Mouse (Mus musculus) embryonic facial prominence, embryonic 15.5 days (tissue): ENCODE measurements around the gene Clpb. TPM values are rescaled to one million over a fixed set of nuclear protein-coding genes. Genes with fewer than 3 reads are reported as not detected.

Experiments
- ATAC-seq: fragments of 200-750 bp; cut with Nextera tagmentation; 2 replicates; pipeline ENCODE4 v1.8.0; 2017; ENCODE audit warnings: low read depth, moderate TSS enrichment; ENCODE audit not compliant: insufficient number of reproducible peaks, low FRiP score, low TSS enrichment
- H3K27ac ChIP-seq: fragments of 300-500 bp; sonication (generic); replicated peaks from 2 replicates; pipeline ENCODE4 v1.5.1; 2015; ENCODE audit warnings: mild to moderate bottlenecking, inconsistent platforms
- H3K27me3 ChIP-seq: fragments of 300-500 bp; sonication (generic); 2 replicates; pipeline ENCODE4 v1.6.1; 2015; ENCODE audit warnings: inconsistent platforms
- H3K36me3 ChIP-seq: fragments of 300-500 bp; sonication (generic); 2 replicates; pipeline ENCODE4 v1.6.1; 2015; ENCODE audit warnings: mild to moderate bottlenecking, inconsistent platforms
- H3K4me1 ChIP-seq: fragments of 300-500 bp; sonication (generic); 2 replicates; pipeline ENCODE4 v1.6.1; 2015; ENCODE audit warnings: inconsistent platforms
- H3K4me2 ChIP-seq: fragments of 300-500 bp; sonication (generic); replicated peaks from 2 replicates; pipeline ENCODE4 v1.6.1; 2015; ENCODE audit warnings: mild to moderate bottlenecking, inconsistent platforms
- H3K4me3 ChIP-seq: fragments of 300-500 bp; sonication (generic); replicated peaks from 2 replicates; pipeline ENCODE4 v1.5.1; 2015; ENCODE audit warnings: mild to moderate bottlenecking, inconsistent platforms
- H3K9ac ChIP-seq: fragments of 300-500 bp; sonication (generic); 2 replicates; pipeline ENCODE4 v1.6.1; 2015; ENCODE audit warnings: inconsistent platforms
- H3K9me3 ChIP-seq: fragments of 300-500 bp; sonication (generic); replicated peaks from 2 replicates; pipeline ENCODE4 v1.6.1; 2016; ENCODE audit warnings: inconsistent platforms
- WGBS: fragments of 180-500 bp; shearing (Covaris S2); methylation state at CpG from one replicate; pipeline ENCODE4 v1.1.7; 2015; 5-methylcytosine and 5-hydroxymethylcytosine counted together
- polyA plus RNA-seq: library from polyadenylated mRNA; unstranded; fragments of >200 nt; fragmentation: Nextera tagmentation; extraction: Ambion mirVana; gene quantifications from 2 replicates; pipeline ENCODE4 v1.2.1, GENCODE M21; 2015

The Clpb gene
- polyA plus RNA-seq, 1 experiment from 2014 or later = 45.1 TPM

DNA sequence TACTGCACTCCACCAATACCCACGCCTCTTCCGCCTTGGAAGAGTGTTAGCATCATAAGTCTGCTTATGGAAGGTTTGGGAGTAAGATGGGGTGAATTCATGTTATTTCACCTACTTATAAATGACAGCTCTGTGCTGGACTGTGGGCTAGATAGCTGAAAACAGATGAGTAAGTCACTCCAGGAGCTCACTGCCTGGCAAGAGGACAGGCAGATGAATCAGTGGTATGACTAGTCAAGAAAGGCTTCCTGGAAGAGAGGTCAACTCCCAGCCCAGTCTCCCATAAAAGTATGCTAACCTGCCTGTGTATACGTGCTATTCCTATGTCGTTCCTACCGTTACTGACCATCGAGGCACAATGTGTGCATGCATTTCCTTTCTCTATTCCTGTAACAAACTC, 91.9 kb downstream of the Clpb start:
- no peaks in the 10 kb centered on the region for H3K9me3 ChIP-seq
- no peak for ATAC-seq
- WGBS = 94% methylated on average over 6 of the region's 6 CpGs
- 0 out of 2 replicates have a peak, but pooled peaks cover under 1% of the 10 kb centered on the region for H3K4me1 ChIP-seq
- no peak overlapping the region for H3K9ac ChIP-seq
- no peaks in the 10 kb centered on the region for H3K36me3 ChIP-seq
- no peak overlapping the region for H3K4me2 ChIP-seq
- no peak overlapping the region for H3K4me3 ChIP-seq
- H3K27ac ChIP-seq = no peak overlapping the region
- H3K27me3 ChIP-seq = no peaks in the 10 kb centered on the region

DNA sequence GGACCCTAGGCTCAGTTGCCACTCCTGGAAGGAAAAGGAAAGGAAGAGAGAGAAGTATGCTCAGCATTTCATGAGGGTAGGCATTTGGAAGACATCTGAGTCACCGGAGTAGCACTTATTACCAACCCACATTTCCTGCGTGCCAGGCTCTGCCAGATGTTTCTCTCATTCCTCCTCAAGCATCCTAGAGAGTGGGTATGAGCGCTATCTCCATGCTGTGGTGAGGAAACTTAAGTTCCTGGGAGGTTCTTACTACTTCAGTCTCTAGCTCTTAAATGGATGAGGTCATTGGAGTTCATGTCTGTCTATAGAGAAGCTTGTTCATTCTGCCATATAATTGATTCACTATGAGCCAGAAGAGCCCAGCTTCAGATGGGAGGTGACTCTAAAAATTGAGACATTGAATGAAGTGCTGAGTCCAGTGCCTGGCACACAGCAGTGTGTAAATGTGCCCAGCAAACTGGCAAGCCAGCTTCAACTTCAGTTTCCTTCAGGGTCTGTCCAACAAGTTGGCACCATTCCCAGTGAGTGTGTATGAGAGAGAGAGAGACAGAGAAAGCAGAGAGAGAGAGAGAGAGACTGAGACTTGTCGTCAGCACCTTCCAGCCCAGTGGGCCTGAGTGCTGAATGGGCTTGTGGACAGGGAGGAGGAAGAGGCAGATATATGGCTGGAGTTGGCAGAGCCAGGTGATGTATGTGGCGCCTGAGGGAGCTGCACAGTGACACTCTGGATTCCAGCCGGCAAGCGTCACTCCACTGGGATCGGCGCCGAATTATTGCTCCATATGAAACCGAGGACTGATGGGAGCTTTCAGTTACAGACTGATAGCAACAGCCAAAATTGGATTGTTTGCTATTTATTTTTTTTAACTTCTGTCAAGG, 98.7 kb downstream of the Clpb start:
- H3K27ac ChIP-seq = no peak overlapping the region
- H3K9ac ChIP-seq = no peak overlapping the region
- no peaks in the 10 kb centered on the region for H3K4me1 ChIP-seq
- 0 out of 2 replicates have a peak, but pooled peaks have one; percentile 19 for ATAC-seq
- WGBS = 84% methylated on average over 11 of the region's 11 CpGs
- no peaks in the 10 kb centered on the region for H3K27me3 ChIP-seq
- no peak overlapping the region for H3K4me3 ChIP-seq
- no peaks in the 10 kb centered on the region for H3K9me3 ChIP-seq
- H3K4me2 ChIP-seq = no peak overlapping the region
- H3K36me3 ChIP-seq = no peaks in the 10 kb centered on the region

DNA sequence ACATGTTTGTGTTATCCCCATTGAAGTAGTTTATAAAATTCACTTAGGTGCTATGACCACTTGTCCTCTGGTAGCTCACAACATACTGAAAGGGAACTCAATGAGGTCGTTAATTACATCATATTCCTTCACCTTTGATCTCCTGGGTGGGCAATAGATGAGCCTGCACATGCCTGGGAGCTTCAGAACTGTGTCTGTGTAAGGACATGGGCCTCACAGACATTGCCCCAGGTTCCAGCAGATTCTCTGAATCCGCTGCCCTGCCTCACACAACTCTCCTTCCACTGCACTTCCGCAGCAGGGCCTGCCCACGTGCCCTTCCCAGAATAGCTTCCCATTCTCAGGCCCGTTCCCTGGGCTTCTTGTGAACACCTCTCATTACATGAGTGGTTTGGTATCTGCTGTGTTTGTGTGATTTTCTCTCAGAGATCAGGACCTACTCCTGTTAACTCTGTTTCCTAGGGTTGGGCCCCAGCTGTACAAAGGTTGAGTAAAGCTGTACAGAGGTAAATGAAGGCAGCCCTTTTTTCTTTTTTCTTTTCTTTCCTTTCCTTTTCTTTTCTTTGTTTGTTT, 104.0 kb downstream of the Clpb start:
- peaks cover 12% of the 10 kb centered on the region for H3K4me1 ChIP-seq
- H3K9me3 ChIP-seq = no peaks in the 10 kb centered on the region
- H3K9ac ChIP-seq = no peak overlapping the region
- H3K36me3 ChIP-seq = no peaks in the 10 kb centered on the region
- 72% methylated on average over 5 of the region's 5 CpGs for WGBS
- ATAC-seq = no peak
- H3K27ac ChIP-seq = no peak overlapping the region
- H3K4me2 ChIP-seq = no peak overlapping the region
- H3K4me3 ChIP-seq = no peak overlapping the region
- no peaks in the 10 kb centered on the region for H3K27me3 ChIP-seq

DNA sequence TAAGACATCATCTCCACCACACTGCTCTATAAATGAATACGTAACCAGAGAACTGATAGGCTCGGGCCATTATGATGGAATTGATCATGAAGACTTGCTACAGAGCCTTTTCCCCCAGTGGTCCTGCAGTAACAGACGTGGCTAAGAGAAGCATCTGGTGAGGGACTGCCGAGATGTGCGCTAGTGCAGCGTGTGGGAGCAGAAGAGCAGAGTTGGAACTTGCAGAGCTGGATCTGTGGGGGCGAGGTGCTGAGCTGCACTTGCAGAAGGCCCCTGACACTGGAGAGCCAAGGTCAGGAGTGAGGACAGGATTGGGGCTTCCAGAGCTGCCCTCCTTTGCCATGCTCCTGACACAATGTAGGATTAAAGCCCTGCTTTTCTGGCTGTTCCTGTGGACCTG, 106.6 kb downstream of the Clpb start:
- no peaks in the 10 kb centered on the region for H3K27me3 ChIP-seq
- no peak overlapping the region for H3K27ac ChIP-seq
- no peaks in the 10 kb centered on the region for H3K36me3 ChIP-seq
- ATAC-seq = no peak
- H3K9me3 ChIP-seq = no peaks in the 10 kb centered on the region
- 64% methylated on average over 7 of the region's 7 CpGs for WGBS
- peaks cover 18% of the 10 kb centered on the region for H3K4me1 ChIP-seq
- no peak overlapping the region for H3K4me2 ChIP-seq
- no peak overlapping the region for H3K9ac ChIP-seq
- no peak overlapping the region for H3K4me3 ChIP-seq

DNA sequence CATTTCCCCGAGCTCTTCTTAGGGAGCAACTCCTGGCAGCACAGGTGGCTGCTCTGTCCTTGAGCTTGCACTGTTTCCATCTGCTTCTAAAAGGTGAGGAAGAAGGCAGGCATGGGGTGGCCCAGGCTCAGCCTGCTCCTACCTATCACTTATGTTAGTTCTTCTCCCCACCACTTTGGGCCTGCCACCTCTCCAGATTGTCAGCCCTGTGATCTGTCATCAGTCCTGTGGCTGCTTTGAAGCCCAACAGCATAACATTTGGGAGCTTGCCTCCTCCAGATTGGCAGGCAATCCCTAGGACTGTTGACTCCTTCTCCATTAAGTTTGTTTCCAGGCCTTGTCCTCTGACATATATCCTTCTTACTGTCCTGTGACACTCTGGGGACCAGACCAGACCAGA, 108.2 kb downstream of the Clpb start:
- no peak overlapping the region for H3K9ac ChIP-seq
- H3K4me2 ChIP-seq = no peak overlapping the region
- 48% methylated on average over 1 of the region's 1 CpGs for WGBS
- ATAC-seq = no peak
- H3K27me3 ChIP-seq = no peaks in the 10 kb centered on the region
- H3K36me3 ChIP-seq = no peaks in the 10 kb centered on the region
- H3K4me3 ChIP-seq = no peak overlapping the region
- no peaks in the 10 kb centered on the region for H3K9me3 ChIP-seq
- peaks cover 18% of the 10 kb centered on the region for H3K4me1 ChIP-seq
- H3K27ac ChIP-seq = no peak overlapping the region

DNA sequence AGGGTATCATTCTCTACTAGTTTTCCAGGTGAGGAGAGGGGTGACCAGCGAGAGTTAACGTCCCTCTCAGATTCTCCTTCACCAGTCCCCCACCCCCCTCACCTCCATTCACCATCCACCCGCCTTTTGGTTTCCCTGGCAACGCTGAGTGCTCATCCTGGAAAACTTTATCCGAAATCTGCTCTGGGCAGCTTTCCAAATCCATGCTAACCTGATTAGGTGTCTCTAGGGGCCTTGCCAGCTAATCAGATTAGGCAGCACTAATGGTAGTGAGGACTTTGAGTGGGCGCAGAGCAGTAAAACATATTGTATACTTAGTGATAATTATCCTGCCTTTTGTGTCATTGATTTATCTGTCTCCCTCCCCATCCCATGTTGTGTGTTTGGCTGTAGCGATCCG, 109.3 kb downstream of the Clpb start:
- Histone ChIP-seq H3K4me3 (no peak overlapping the region), H3K27me3 (no peaks in the 10 kb centered on the region), H3K4me2 (no peak overlapping the region), H3K27ac (no peak overlapping the region), H3K4me1 (peaks cover 18% of the 10 kb centered on the region), H3K9me3 (no peaks in the 10 kb centered on the region), H3K36me3 (no peaks in the 10 kb centered on the region), H3K9ac (no peak overlapping the region)
- no peak for ATAC-seq
- 39% methylated on average over 8 of the region's 8 CpGs for WGBS

DNA sequence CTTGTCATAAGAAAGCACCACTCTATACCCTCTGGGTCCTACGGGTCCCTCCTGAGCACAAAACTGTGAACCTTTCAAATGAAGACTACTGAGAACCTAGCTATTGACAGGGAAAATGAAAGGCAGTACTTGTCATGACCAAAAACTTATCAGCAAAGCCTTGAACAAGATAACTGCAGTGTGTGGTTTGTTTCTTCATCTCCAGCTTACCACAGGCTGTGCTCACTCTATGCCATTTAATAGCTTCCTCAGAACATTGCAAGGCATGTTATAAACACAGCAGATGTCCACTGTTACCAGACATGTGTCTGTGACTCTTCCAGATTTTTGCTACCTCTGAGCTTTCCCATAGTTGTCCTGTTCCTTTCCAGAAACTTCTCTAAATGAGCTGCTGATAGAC, 113.6 kb downstream of the Clpb start:
- Histone ChIP-seq H3K36me3 (no peaks in the 10 kb centered on the region), H3K27me3 (no peaks in the 10 kb centered on the region)
- 90% methylated on average over 1 of the region's 1 CpGs for WGBS

DNA sequence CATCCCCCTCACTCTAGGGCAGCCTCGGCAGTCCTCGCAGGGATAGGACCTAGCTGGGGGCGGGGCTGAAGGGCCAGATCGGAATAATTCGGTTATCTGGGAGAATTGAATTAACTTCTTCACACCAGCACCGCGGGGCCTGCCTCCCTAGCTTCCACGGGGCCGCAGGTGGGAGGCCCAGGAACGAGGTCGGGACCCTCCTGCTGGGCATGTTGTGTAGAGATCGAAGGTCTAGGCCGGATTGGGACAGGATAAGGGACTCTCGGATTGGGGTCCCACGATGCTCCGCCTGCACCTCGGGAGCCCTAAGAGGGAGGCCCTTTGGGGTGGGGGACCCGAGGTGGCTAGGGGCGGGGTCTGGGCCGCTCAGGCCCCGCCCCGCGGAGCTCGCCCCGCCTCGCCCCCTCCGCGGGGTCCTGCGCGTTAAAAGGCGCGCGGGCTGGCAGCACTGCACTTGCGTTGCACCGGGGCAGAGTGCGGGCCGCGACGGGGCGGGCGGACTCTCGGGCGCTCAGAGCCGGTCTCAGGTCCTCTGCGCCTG, 154.5 kb downstream of the Clpb start, which contains the start of gene Phox2a:
Gene Phox2a, plus strand, starts transcription at position 453 of the 541 bp plus-strand sequence.
- WGBS = under 1% methylated on average over 45 of the region's 45 CpGs
- Histone ChIP-seq H3K4me3 (peak within 1 kb of the TSS; percentile 33), H3K4me1 (peaks cover 30% of the 10 kb centered on the region), H3K27ac (no peak within 1 kb of the TSS), H3K4me2 (peak within 1 kb of the TSS; percentile 51), H3K9ac (no peak within 1 kb of the TSS), H3K36me3 (no peaks in the 10 kb centered on the region), H3K9me3 (no peaks in the 10 kb centered on the region), H3K27me3 (peaks cover 68% of the 10 kb centered on the region)
- ATAC-seq = no peak

More for the DNA sequence above, 113.6 kb downstream of the Clpb start:
- Histone ChIP-seq H3K4me2 (no peak overlapping the region), H3K4me3 (no peak overlapping the region), H3K4me1 (peaks cover 6% of the 10 kb centered on the region; the same call in 1 of the 2 replicates), H3K9me3 (no peaks in the 10 kb centered on the region), H3K9ac (no peak overlapping the region), H3K27ac (no peak overlapping the region)
- ATAC-seq = no peak

DNA sequence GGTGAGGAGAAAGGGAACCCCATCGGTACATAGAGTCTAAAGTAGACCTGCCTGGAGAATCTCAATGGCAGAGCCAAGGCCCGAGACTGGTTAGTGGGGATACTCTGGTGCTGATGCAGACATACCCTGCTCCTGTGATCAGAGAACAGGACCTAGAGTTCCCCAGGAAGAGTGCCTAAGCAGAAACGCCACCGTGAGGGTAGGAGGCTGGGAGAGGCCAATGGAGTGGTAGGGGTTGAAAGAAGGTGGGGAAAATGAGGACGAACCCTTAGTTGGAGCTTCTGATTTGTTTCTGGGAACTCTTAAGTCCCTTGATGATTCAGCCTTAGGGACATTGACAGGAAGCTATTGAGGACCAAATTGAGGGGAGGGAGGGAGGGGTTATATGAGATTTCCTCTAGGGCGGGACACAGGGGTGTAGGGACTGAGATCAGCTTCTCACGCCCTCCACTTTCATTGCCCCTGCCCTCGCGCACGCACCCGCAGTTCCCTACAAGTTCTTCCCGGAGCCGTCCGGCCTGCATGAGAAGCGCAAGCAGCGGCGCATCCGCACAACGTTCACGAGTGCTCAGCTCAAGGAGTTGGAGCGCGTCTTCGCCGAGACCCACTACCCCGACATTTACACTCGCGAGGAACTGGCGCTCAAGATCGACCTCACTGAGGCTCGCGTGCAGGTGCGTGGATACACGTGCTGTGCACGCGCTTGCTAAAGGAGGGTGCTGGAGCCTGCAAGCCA, 157.0 kb downstream of the Clpb start:
- no peaks in the 10 kb centered on the region for H3K9me3 ChIP-seq
- H3K27me3 ChIP-seq = peaks cover 78% of the 10 kb centered on the region
- peaks cover 30% of the 10 kb centered on the region for H3K4me1 ChIP-seq
- H3K4me2 ChIP-seq = peak overlapping the region; percentile 94
- H3K4me3 ChIP-seq = peak overlapping the region; percentile 46
- 3% methylated on average over 35 of the region's 35 CpGs for WGBS
- H3K36me3 ChIP-seq = peaks cover 14% of the 10 kb centered on the region
- no peak for ATAC-seq
- no peak overlapping the region for H3K27ac ChIP-seq
- H3K9ac ChIP-seq = no peak overlapping the region

DNA sequence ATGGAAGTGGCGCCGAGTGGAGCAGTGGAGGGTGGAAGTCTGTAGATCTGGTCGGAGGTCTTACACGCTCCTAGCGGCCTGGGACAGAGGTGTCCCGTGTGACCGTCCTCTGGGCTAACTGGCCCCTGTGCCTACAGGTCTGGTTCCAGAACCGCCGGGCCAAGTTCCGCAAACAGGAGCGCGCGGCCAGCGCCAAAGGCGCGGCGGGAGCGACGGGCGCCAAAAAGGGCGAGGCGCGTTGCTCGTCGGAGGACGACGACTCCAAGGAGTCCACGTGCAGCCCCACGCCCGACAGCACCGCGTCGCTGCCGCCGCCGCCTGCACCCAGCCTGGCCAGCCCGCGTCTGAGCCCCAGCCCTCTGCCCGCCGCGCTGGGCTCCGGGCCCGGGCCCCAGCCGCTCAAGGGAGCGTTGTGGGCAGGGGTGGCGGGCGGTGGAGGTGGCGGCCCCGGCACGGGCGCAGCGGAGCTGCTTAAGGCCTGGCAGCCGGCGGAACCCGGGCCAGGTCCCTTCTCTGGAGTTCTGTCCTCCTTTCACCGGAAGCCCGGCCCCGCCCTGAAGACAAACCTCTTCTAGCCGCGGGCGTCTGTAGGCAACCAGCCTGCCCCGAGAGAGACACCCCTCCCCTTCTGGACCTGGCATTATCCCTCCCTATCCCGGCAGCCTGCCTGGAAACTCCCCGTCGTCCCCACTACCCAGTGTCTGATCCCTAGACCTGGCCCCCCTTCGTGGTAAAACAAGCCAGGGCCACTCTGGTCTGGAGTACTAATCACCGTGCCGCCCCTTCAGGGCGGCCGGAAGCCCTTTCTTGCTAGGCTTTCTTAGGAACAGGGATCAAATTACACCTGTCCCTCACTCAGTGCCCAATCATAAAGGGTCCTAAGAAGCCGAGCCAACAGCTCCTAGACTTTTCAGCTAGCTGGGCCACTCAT, 158.4 kb downstream of the Clpb start:
- Histone ChIP-seq H3K4me1 (peaks cover 30% of the 10 kb centered on the region), H3K9me3 (no peaks in the 10 kb centered on the region), H3K9ac (peak overlapping the region; percentile 42; the same call in 1 of the 2 replicates), H3K36me3 (peaks cover 28% of the 10 kb centered on the region), H3K27ac (no peak overlapping the region; the same call in 1 of the 2 replicates), H3K27me3 (peaks cover 70% of the 10 kb centered on the region), H3K4me3 (peak overlapping the region; percentile 46), H3K4me2 (peak overlapping the region; percentile 94)
- peak; percentile 73 for ATAC-seq
- WGBS = under 1% methylated on average over 71 of the region's 71 CpGs
